Mouse (Mus musculus): ENCODE measurements at regions not wholly inside any gene's neighbourhood (a gene's known extent, or its start where the extent isn't known, plus 50 kb on each side); places are given as distances from the start of the nearest gene placed in this dataset.

DNA sequence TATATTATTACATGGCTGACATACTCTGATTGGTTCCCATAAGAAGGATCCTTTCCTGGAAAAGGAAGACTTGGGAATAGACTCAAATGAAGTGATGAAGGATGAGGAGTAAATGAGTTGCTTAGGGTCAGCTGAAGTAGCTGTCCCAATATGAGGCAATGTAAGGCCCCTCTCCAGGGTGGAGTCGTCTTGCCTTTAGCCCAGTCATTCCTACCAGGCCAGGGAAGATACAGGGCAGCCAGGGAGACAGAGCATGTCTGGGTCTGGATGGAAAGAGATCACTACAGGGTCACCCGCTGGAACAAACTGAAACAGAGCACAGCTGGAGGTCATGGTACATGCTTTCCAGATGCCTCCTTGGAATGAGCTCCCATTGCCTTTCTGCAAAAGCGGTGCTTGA is 364.2 kb downstream of the Osr1 start:
- no peak overlapping the region for H3K4me3 ChIP-seq (ENCODE audit: insufficient read depth, low read depth, low read length)
- no peak overlapping the region for H3K27ac ChIP-seq (ENCODE audit: insufficient read depth, low read depth, low read length)
- WGBS: 89% methylated on average over 3 of the region's 3 CpGs

DNA sequence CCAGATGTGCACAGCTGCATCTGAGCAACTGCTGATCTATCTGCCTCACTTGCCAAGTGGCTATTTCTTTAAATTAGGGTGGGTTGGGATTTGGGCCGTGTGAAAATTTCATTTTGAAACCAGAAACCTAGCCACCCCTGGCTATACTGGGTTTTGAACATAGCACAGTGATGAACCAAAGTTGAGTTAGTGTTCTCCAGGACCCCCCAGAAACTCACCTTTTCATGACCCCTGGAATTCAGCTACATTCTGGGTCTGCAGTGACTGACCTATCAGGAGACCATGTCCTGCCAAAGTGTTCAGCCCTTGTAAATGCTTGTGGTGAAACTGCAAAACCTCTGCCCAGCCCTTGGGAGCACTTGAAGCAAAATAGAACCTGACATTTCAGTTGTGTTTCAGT is 371.4 kb downstream of the Osr1 start:
- H3K27ac ChIP-seq (ENCODE audit: insufficient read depth, low read depth, low read length): no peak overlapping the region
- H3K4me3 ChIP-seq (ENCODE audit: insufficient read depth, low read depth, low read length): no peak overlapping the region
- 49% methylated on average over 1 of the region's 1 CpGs for WGBS
- no peaks in the 10 kb centered on the region for H3K4me1 ChIP-seq (ENCODE audit: control insufficient read depth, insufficient read depth, low read length)
- TF ChIP-seq CTCF (IDR thresholded peaks at IDR 0.05; ENCODE audit: insufficient read depth, low read depth, low read length) (no peak), POLR2A (IDR thresholded peaks at IDR 0.05; ENCODE audit: insufficient read depth, low read depth, low read length) (no peak)

More for the DNA sequence above, 364.2 kb downstream of the Osr1 start:
- TF ChIP-seq POLR2A (IDR thresholded peaks at IDR 0.05; ENCODE audit: insufficient read depth, low read depth, low read length): no peak
- no peak for TF ChIP-seq CTCF (IDR thresholded peaks at IDR 0.05; ENCODE audit: insufficient read depth, low read depth, low read length)
- H3K4me1 ChIP-seq (ENCODE audit: control insufficient read depth, insufficient read depth, low read length): no peaks in the 10 kb centered on the region

DNA sequence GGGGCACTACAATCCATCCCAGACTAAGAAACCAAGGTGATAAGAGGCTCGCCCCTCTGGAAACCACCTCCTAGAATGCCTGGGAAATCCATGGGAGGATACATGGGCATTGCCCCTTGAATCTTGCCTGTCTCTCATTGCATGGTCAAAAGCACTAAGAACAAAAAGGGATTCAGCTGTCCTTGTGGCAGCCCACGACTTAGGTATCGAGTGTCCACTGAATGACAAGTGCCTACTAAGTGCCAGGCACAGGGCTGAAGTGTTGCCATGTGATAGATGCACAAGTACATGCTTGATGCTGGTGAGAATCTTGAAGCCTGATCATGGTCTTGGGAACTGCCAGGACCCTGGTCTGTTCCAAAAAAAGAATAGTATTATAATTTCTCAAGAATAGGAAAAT is 371.9 kb downstream of the Osr1 start:
- no peak overlapping the region for H3K27ac ChIP-seq (ENCODE audit: insufficient read depth, low read depth, low read length)
- no peak for TF ChIP-seq POLR2A (IDR thresholded peaks at IDR 0.05; ENCODE audit: insufficient read depth, low read depth, low read length)
- no peak for TF ChIP-seq CTCF (IDR thresholded peaks at IDR 0.05; ENCODE audit: insufficient read depth, low read depth, low read length)
- no peaks in the 10 kb centered on the region for H3K4me1 ChIP-seq (ENCODE audit: control insufficient read depth, insufficient read depth, low read length)
- H3K4me3 ChIP-seq (ENCODE audit: insufficient read depth, low read depth, low read length): no peak overlapping the region
- 94% methylated on average over 3 of the region's 3 CpGs for WGBS

DNA sequence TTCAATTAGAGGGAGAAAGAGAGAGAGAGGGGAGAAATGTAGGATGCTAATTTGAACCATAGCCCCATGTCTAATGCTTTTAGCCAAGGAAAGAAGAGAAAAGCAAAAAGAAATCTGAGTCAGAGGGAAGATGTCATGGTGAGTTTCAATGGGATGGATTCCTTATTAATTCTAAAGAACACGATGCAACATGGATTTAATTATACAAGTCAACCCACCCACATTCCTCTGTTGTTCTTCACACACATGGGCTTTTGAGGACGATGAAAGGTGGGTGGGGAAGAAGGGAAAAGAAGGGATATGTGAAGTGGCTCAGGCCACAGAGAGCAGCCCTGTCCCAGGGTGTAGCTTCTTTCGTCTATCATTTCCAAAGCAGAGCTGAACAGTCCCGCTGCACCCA is 378.9 kb downstream of the Osr1 start:
- H3K4me3 ChIP-seq (ENCODE audit: insufficient read depth, low read depth, low read length): no peak overlapping the region
- TF ChIP-seq CTCF (IDR thresholded peaks at IDR 0.05; ENCODE audit: insufficient read depth, low read depth, low read length) (no peak), POLR2A (IDR thresholded peaks at IDR 0.05; ENCODE audit: insufficient read depth, low read depth, low read length) (no peak)
- H3K27ac ChIP-seq (ENCODE audit: insufficient read depth, low read depth, low read length): no peak overlapping the region
- no peaks in the 10 kb centered on the region for H3K4me1 ChIP-seq (ENCODE audit: control insufficient read depth, insufficient read depth, low read length)
- WGBS: 54% methylated on average over 4 of the region's 4 CpGs

DNA sequence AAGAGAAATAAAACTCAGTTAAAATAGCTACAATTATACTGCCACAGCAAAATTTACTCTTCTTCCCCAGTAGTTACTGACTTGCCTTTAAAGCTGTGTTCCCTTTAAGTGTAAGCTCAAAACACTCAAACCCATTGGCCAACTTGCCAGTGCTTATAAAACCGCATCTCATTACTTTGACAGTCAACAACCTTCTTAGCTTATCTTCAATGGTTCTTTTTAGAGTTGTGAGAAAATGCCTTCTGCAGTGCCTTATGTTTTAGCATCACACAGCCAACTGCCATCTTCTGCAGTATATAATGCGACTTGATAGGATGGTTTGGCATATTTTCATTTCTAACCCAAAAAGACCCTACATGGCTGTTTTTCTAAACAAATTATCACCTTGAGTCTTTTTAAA is 382.5 kb downstream of the Osr1 start:
- Histone ChIP-seq H3K4me3 (ENCODE audit: insufficient read depth, low read depth, low read length) (no peak overlapping the region), H3K27ac (ENCODE audit: insufficient read depth, low read depth, low read length) (no peak overlapping the region), H3K4me1 (ENCODE audit: control insufficient read depth, insufficient read depth, low read length) (no peaks in the 10 kb centered on the region)
- TF ChIP-seq POLR2A (IDR thresholded peaks at IDR 0.05; ENCODE audit: insufficient read depth, low read depth, low read length) (no peak), CTCF (IDR thresholded peaks at IDR 0.05; ENCODE audit: insufficient read depth, low read depth, low read length) (no peak)
- 61% methylated on average over 2 of the region's 2 CpGs for WGBS

DNA sequence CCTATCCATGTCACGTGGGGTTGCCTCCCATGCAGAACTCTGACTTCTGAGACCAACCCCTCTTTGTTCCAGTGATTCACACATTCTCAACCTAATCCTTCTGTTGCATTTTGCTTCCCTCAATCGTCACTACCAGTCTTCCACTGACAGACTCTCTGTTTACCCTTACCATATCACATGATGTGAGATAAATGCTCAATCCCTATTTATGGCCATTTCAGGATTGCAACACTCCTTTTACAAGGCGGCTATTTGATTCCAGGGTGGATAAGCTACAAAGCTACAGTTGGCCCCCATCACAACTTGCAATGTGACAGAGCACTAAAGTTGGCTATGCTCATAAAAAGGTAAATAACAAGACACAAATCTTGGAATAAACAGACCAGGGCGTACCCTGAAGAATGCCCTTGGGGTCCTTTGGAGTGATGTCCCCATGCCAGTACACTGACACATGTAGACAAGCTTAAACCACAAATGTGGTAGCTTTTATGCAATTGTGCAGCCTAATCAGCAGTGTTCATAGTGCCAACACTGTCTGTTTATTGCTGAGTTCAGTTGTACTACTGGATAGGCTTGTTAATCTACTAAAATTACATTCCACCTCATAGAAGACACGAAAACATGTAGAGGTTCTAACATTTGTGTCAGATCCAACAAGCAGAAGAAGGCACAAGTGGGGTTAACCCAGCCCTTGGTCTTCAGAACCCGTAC is 384.4 kb downstream of the Osr1 start:
- Histone ChIP-seq H3K27ac (ENCODE audit: insufficient read depth, low read depth, low read length) (no peak overlapping the region), H3K4me1 (ENCODE audit: control insufficient read depth, insufficient read depth, low read length) (no peaks in the 10 kb centered on the region), H3K4me3 (ENCODE audit: insufficient read depth, low read depth, low read length) (no peak overlapping the region)
- TF ChIP-seq CTCF (IDR thresholded peaks at IDR 0.05; ENCODE audit: insufficient read depth, low read depth, low read length) (no peak), POLR2A (IDR thresholded peaks at IDR 0.05; ENCODE audit: insufficient read depth, low read depth, low read length) (no peak)
- WGBS: 89% methylated on average over 6 of the region's 6 CpGs

DNA sequence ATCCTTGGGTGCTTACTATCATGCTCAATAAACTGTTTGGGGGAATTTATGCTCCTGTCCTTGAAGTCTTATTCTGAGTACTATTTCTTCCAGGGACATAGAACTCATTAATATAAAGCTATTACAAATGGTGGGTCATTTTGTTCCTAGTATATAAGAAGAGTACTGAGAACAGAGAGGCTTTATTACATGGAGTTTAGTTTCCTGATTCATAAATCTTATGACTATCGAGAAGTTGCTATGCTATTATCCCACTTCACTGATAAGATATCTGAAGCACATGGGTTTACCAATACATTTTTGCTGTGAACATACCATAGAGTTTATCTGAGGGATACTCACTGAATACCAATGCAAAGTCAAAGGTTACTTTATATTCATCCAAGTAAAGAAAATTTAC is 399.5 kb downstream of the Osr1 start:
- TF ChIP-seq CTCF (IDR thresholded peaks at IDR 0.05; ENCODE audit: insufficient read depth, low read depth, low read length) (no peak), POLR2A (IDR thresholded peaks at IDR 0.05; ENCODE audit: insufficient read depth, low read depth, low read length) (no peak)
- Histone ChIP-seq H3K27ac (ENCODE audit: insufficient read depth, low read depth, low read length) (no peak overlapping the region), H3K4me1 (ENCODE audit: control insufficient read depth, insufficient read depth, low read length) (no peaks in the 10 kb centered on the region), H3K4me3 (ENCODE audit: insufficient read depth, low read depth, low read length) (no peak overlapping the region)
- WGBS: 92% methylated on average over 1 of the region's 1 CpGs

DNA sequence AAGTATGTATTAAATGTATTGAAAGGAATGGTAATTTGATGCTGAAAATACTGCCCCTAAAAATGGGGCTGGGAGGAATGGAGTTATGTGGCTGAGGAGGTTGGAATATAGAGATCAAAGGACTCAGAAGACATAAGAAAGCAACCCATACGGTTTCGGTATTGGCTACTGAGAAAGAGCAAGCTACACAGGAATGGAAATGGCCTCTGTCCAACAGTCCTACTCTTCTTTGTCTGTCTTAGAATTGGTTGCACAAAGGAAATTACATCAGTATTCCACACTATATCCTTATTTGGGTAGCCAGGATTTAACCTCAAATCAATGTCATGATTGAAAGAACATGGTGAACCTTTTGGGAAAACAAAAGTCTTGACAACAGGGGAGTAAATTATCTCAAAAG is 399.0 kb upstream of the Nt5c1b start:
- H3K4me1 ChIP-seq (ENCODE audit: control insufficient read depth, insufficient read depth, low read length): no peaks in the 10 kb centered on the region
- H3K27ac ChIP-seq (ENCODE audit: insufficient read depth, low read depth, low read length): no peak overlapping the region
- H3K4me3 ChIP-seq (ENCODE audit: insufficient read depth, low read depth, low read length): no peak overlapping the region
- TF ChIP-seq POLR2A (IDR thresholded peaks at IDR 0.05; ENCODE audit: insufficient read depth, low read depth, low read length) (no peak), CTCF (IDR thresholded peaks at IDR 0.05; ENCODE audit: insufficient read depth, low read depth, low read length) (no peak)
- WGBS: 70% methylated on average over 2 of the region's 2 CpGs

DNA sequence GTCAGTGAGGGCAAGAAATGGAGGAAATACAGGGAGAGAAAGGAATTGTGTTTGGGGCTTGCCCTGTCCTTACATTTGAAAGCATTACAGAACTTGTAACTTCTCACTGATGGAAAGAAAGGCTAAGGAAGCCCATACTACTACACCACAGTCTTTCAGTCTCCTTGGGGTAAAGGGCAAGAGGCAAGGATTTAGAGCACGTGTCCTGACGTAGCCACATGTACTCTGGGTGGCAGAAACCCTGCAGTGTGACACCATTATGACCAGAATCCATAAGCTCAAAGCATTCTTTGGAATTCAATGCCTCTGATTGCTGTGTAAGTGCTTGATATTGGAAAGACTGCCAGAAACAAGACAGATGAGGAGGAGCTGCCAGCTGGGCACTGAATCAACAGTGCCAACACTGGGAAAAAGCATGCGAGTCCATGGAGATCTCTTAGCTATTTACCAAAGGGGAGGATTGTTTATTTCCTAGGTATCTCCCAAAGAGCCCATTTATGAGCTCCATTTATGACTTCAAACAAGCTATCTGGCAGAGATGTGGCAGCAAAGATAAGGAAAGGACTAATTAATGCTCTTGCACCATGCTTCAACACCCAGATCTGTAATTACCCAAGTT is 391.2 kb upstream of the Nt5c1b start:
- Histone ChIP-seq H3K4me1 (ENCODE audit: control insufficient read depth, insufficient read depth, low read length) (no peaks in the 10 kb centered on the region), H3K27ac (ENCODE audit: insufficient read depth, low read depth, low read length) (peak overlapping the region; percentile 59; the same call in 1 of the 2 replicates), H3K4me3 (ENCODE audit: insufficient read depth, low read depth, low read length) (no peak overlapping the region)
- WGBS: 19% methylated on average over 3 of the region's 3 CpGs
- no peak for TF ChIP-seq POLR2A (IDR thresholded peaks at IDR 0.05; ENCODE audit: insufficient read depth, low read depth, low read length)
- no peak for TF ChIP-seq CTCF (IDR thresholded peaks at IDR 0.05; ENCODE audit: insufficient read depth, low read depth, low read length)

All from olfactory bulb, adult 2 months (tissue).